Comparison of ENCODE assay signal across 1 mouse cellular context in genomic region chr8:105438865-105439264, GRCm38 (mm10).
TF ChIP-seq lines count a peak whose summit lies in the region.

No protein-coding gene starts in this region.

TF ChIP-seq in MEL, 35 proteins besides CTCF, POLR2A, EP300 and RAD21:
- TF ChIP-seq ETS1 (IDR thresholded peaks at IDR 0.05; ENCODE audit: low read depth, low read length), result no peak
- no peak for TF ChIP-seq TBP (IDR thresholded peaks at IDR 0.05; ENCODE audit: low read depth, low read length)
- TF ChIP-seq TCF12 (IDR thresholded peaks at IDR 0.05; ENCODE audit: low read depth, low read length), result no peak
- TF ChIP-seq POLR2AphosphoS2 (IDR thresholded peaks at IDR 0.05; ENCODE audit: low read length), result no peak
- no peak for TF ChIP-seq MYB (IDR thresholded peaks at IDR 0.05; ENCODE audit: low read depth, low read length)
- TF ChIP-seq BHLHE40 (IDR thresholded peaks at IDR 0.05; ENCODE audit: borderline replicate concordance, low read depth, low read length), result no peak
- no peak for TF ChIP-seq GABPA (IDR thresholded peaks at IDR 0.05; ENCODE audit: low read depth, low read length)
- TF ChIP-seq ZNF384 (IDR thresholded peaks at IDR 0.05; ENCODE audit: low read depth, low read length), result no peak; the same call in 1 of the 2 replicates
- TF ChIP-seq MEF2A (IDR thresholded peaks at IDR 0.05; ENCODE audit: extremely low read depth, insufficient replicate concordance, low read depth, low read length, poor library complexity, severe bottlenecking), result no peak
- TF ChIP-seq ZC3H11A (IDR thresholded peaks at IDR 0.05; ENCODE audit: low read depth, low read length), result peak; percentile 55; the same call in 1 of the 2 replicates
- TF ChIP-seq MAFK (IDR thresholded peaks at IDR 0.05; ENCODE audit: borderline replicate concordance, low read depth, low read length), result no peak
- TF ChIP-seq NELFE (IDR thresholded peaks at IDR 0.05; ENCODE audit: low read depth, low read length), result no peak
- TF ChIP-seq TAL1 (IDR thresholded peaks at IDR 0.05; ENCODE audit: low read length), result no peak
- TF ChIP-seq USF1 (IDR thresholded peaks at IDR 0.05; ENCODE audit: low read depth, low read length), result no peak
- TF ChIP-seq ZKSCAN1 (IDR thresholded peaks at IDR 0.05; ENCODE audit: low read depth, low read length), result no peak
- peak; percentile 73 for TF ChIP-seq SMC3 (IDR thresholded peaks at IDR 0.05; ENCODE audit: low read depth, low read length)
